Mouse (Mus musculus): ENCODE data around the gene Mtg1.
"Not testable (repeated sequence)": the region's sequence is repeated elsewhere in the genome, so short reads cannot be mapped to it uniquely, and the experiment has no call there.

The Mtg1 gene

DNA sequence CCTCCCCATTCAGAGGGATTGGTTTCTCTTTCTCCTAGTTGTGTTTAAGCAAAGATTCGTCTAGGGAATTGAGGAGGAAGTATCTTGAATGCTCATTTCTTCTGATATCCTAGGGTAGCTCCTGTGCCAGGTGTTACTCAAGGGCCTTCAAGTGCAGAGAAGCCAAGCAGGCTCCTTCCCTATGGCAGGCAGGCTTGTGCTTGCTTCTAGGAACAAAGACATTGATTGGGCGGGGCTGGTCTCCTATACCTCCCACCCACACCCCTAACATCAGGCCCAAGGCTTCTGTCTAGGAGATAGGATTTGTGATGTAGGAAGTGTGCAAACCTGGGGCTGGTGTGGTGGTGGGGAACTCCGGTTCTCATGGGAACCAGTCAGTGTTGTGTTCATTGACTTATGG lies 10.4 kb upstream of the Mtg1 start:
- no peak for DNase-seq (ENCODE audit: low read depth, low spot score)

DNA sequence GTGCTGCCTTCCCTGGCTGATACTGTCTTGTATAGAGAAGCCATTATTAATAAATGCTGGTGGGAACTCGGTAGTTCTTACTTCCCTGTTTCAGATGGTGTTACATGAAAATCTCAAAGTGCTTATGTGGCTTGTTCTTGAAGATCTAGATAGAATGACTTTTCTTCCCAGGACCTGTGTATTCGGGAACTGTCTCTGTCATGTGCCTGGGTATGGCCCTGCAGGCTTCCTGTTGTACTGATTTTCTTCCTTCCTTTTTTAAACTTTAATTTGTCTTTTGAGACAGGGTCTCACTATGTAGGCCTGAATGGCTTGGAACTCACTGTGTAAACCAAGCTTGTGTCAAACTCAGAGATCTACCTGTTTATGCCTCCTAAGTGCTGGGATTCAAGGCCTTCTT lies 9.5 kb upstream of the Mtg1 start:
- no peak for DNase-seq (ENCODE audit: low read depth, low spot score)

DNA sequence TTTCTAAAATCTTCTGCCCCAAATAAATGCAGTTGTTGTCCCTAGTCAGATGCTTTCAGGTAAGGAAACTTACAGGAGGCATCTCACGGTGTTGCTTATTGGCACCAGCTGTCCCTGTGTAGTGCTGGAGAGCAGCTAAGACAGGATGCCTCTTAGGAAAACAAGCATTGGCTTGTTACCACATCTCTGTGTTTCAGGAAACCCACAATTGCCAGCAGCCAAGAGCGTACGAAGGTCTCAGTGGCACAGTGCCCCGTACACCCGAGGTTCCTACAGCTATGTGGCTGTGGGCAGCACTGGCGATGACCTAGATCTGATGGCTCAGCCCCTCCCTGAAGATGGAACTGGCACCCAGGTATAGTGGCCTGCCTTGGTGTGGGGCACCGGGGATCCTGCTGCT lies 5.2 kb upstream of the Mtg1 start:
- DNase-seq (ENCODE audit: low read depth, low spot score) = not testable (repeated sequence)

DNA sequence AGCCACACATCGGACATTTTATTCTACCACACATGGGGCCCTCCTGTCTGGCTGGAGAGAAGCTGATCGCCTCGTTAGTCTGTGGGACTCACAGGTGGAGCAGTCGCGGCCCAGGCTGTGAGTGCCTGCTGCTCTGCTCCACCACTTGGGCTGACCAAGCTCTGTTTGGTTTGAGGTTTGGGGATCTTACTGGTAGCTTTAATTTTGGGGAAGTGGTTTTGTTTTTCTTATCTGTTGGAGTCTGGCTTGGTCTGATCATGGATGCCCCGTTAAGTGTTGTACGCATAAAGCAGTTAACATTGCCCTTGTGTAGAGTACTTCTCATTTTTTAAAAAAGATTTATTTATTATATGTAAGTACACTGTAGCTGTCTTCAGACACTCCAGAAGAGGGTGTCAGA lies 3.3 kb upstream of the Mtg1 start:
- DNase-seq (ENCODE audit: low read depth, low spot score) = not testable (repeated sequence)

DNA sequence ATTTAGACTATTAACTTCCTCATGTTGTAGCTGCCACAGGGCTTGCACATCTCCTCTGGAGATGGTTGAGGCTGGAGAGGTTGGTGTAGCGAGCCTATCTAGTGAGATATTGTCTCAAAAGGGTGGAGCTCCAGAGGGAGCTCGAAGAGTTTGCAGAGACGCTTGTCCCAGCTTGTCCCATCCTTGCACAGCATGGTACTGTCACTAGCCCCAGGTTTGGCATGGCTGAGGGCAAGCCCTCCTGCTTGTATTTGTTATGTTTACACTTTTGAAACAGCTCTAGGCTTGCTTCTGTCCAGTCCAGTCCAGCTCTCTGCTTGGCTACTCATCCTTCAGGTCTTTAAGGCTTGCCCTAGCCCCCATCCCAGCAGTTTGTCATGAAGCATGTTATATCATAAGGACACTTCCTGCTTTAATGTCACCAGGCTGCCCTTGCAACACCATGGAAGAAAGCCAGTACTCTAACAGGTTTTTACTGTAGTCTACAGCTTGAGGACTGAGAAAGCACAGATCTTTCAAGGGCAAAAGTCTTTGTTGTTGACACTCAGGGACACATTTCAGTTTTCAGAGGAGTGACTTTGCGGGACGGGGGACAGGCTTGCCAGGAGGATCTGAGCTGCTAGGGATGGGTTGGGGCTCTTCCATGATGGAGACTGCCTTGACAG lies 2.1 kb upstream of the Mtg1 start:
- DNase-seq (ENCODE audit: low read depth, low spot score) = no peak

DNA sequence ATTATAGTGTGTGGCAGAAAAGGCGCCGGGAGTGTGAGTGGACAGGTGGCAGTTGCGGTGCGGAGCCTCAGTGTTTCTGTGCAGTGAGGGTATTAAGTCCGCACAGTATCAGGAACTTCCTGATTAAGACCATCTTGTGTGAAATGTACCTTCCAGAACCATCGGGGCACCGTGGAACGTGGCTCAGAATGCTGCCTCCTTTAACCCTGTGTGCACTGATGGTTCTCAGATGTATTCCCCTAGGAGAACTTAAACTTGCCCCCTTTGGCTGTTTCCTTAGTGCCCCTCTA lies 602 bp downstream of the Mtg1 start:
- DNase-seq (ENCODE audit: low read depth, low spot score) = no peak

DNA sequence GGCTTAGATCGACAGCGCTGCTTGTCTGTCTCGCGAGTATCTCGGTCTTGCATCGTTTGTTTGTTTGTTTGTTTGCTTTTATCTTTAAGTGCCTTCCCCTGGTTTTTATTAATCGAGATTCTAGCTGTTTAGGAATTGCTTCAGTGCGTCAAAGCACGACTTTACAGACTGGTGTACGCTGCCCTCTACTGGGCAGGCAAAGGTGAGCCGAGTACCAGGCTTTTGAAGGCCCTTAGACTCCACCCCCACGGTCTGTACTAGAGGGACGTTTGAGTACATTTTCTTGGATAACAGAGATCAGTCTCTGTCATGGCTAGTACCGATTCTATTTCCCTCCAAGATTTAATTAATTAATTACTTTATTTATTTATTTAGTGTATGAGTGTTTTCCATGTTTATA lies 4.0 kb downstream of the Mtg1 start:
- peak; percentile 87 for DNase-seq (ENCODE audit: low read depth, low spot score)

DNA sequence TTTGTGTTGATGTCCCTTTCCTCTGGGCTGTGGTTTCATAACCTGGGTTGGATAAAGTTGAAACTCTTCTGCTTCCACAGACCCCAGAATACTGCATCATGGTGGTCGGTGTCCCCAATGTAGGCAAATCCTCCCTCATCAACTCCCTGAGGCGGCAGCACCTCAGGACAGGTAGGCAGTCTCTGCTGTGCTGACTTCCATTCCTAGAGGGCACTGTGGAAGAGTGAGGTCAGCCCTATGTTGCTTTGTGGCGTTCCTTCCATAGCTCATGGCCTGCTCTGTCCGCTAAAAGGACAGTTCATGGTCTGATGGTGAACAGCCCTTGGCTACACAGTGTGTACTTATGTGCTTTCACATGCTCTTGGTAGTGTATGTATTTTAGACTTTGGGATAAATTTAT lies 7.2 kb downstream of the Mtg1 start:
- no peak for DNase-seq (ENCODE audit: low read depth, low spot score)

DNA sequence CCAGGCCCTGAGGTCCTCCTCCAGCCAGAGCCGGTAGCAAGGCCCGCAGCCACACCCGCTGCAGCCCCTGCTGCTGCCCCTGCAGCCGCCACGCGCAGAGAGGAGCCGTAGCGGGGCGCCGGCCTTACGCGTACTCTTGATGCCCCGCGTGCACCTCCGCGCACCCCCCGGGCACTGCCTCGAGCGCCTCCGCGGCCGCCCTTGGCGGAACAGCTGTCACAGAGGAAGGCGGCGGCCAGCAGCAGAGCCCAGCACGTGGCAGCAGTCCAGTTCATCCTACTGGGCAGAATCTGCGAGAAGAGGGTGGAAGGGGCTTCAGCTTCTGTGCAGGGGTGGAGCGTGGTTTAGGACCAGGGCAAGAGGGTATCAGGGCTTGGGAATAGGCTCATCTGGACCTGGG lies 16.0 kb downstream of the Mtg1 start:
- DNase-seq (ENCODE audit: low read depth, low spot score) = no peak

DNA sequence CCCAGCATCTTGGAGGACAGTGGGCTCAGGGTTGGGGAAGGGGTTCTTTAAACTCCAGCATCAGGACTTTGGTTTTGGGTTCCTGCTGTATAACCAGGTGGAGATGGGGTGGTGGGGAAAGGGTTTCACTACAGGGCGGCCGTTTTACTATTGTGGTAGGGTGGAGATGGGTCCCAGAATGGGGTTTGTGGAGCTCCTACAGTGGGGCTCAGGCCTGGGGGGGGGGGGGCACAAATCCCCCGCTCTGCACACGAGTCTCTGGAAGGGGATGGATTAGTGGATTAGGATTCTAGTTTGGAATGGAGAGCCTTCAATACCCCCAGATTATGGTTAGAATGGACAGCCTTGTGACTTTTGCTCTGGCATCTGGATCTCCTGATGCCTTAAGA lies 16.5 kb downstream of the Mtg1 start:
- DNase-seq (ENCODE audit: low read depth, low spot score) = no peak

DNA sequence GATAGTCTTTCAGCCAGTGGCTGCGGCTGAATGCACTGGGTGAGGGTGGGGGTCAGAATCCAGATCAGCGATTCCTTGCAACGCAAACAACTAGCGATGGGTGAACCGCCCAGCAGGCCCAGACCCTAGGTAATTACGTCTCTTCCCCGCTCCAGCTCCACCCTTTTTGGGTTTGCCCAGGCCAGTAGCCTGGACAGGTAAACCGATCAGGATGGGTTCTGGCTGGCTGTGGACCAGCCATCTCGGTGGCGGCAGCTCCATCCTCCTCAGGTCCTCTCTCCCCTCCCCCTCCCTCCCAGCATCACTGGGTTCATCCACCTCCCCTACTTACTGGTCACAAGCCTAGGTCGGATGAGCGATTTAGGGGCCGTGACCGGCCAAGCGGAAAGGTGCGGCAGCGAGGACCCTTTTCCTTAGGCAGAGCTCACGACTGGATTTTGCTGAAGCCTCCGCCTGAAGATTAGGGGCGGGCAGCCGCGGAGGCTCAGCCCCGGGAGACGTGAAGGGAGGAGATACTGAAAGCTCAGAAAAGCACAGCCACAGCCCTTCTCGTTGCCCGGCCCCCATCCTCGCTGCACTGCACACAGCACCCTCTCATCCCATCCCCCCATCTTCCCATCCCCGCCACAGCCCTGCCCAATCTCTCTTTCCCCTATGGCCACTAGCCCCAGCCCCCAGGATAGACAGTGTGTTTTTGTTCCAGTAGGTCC lies 17.0 kb downstream of the Mtg1 start, which contains the start of gene Sprn:
Gene Sprn (minus strand): TSS at position 660 of the 710 bp plus-strand sequence.
- DNase-seq (ENCODE audit: low read depth, low spot score) = no peak

DNA sequence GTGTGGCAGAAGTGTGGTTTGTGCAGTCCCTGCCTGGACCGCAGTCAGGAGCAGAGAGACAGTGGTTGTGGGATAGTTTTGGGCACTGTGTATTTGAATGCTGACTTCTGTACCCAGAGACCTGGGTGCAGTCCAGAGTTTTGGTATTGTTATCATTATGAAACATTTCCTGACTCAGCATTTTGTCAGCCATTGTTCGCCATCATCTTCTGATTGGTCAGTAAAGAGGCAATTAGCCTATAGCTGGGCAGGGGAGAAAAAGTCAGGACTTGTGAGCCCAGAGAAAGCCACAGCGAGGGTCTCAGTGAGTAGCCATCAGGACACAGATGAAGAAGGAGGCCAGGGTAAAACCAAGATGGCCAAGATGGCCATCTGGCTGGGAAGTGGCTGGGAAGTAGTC lies 23.0 kb downstream of the Mtg1 start:
- DNase-seq (ENCODE audit: low read depth, low spot score) = no peak

DNA sequence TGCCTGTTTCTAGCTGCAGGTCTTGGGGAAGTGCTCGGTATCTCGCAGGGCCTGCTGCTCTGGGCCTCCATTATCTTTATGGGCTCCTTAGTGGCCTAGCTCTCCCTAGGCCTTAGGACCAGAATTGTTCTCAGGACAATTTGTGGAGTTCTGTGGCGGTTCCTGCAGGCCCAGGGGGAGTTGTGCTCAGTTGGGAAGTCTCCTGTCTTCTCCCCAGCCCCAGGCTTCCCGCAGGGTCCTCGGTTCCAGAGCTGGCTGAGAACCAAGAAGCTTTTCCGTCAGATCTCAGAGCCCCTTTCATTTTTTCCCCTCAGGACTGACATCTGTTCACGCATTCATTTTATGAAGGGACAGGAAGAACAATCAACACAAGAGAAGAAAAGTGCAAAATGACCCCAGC lies 27.3 kb downstream of the Mtg1 start, which contains the start of gene Olfr522:
Gene Olfr522 (minus strand): TSS at position 101 of the 400 bp plus-strand sequence.
- no peak for DNase-seq (ENCODE audit: low read depth, low spot score)

DNA sequence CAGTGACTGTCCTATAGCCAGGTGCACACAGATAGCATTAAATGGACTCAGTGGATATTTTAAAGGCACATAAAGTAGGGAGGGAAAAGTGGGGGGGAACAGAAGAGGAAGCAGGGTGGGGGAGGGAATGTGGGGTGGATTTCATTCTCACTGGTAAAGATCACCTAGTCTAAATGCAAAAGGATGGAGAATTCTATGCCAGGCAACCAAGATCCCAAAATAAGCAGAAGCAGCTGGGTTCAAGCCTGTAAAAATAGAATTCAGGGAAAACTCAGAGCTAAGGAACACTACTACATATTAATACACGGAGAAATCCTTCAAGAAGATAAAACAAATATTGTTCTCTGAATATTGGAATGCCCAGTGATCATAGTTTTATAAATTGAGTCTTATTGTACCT lies 30.6 kb downstream of the Mtg1 start:
- no peak for DNase-seq (ENCODE audit: low read depth, low spot score)

DNA sequence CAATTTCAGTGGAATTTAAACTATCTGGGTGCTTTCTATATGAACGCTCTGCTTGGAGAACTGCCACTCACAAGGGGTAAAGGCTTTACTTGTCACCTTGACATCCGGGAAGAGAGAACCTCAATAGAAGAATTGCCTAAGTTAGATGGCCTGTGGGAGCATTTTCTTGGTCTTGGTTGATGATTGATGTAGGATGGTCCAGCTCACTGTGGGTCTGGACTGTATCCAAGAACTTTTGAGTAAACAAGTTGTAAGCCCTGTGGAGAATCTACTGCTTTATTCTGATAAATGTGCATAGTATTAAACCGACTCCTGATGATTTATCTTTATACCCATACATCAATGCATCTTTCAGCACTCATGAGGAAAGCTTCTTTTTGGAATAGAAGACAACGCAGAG lies 32.0 kb downstream of the Mtg1 start:
- DNase-seq (ENCODE audit: low read depth, low spot score) = no peak

DNA sequence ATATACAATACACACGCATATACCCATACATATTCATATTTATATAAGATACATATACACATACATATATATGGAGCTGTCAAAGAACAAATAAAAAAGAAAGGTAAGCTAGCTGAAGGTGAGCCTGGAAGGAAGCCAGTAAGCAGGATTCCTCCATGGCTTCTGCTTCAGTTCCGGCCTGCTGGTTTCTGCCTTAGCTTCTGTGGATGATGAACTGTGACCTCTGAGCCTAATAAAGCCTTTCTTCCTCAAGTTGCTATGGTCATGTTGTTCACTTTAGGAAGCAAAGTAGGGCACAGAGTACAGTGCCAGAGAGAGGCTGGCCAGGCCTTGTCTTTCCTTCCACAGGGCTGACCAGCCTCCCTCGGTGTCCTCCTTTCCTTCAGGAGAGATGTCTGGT lies 33.5 kb downstream of the Mtg1 start:
- DNase-seq (ENCODE audit: low read depth, low spot score) = no peak

DNA sequence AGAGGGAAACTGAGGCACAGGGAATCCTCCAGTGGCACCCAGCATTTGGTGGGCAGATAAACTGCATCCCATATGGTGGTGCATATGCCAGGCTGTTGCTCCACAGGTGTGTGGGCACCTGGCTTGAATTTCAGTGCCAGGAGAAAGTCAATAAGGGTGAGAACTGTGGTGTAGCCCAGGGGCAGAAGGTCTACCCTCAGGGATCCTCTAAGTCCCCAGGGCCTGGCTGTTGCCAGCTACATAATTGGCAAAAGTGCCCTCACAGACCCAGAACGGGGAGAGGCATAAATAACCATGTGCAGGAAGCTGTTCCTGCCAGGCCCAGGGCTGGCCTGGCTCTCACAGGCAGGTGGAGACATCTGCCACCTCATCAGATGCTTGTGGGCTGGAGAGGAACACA lies 35.6 kb downstream of the Mtg1 start, which contains the start of gene Olfr523:
Gene Olfr523 (plus strand): TSS at position 282 of the 400 bp plus-strand sequence.
- DNase-seq (ENCODE audit: low read depth, low spot score) = no peak

DNA sequence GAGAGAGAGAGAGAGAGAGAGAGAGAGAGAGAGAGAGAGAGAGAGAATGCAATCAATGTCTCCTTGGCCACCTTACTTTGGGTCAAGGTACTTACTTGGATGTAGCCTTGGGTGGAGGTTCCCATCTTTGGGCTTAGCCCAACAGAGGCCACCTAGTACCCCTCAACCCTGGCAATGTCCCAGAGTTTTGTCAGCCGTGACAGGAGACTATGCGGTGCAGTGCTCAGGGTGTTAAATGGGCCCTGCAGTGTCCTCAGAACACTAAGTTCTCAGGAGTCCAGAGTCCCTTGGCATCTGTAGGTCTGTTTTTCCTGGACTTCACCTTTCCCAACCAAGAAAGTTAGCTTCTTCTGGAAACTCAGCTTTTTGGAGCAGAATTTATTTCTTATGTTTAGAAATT lies 41.8 kb downstream of the Mtg1 start:
- DNase-seq (ENCODE audit: low read depth, low spot score) = no peak

DNA sequence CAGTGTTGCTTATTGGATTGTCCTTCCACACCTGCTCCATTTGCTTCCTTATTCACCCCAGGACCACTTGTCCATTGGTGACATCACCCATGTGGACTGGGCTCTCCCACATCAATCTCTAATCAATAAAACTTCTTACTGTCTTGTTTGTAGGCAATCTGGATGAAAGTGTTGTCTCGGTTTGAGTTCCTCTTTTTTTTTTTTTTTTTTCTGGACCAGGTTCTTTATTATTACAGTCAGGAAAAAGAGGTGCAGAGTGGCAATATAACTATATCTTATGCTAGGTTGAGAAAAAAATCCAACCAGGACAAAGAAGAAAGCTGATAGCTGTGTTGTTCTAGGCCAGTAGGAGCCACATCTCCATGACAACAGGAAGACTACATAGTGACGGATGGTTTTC lies 43.3 kb downstream of the Mtg1 start:
- no peak for DNase-seq (ENCODE audit: low read depth, low spot score)

DNA sequence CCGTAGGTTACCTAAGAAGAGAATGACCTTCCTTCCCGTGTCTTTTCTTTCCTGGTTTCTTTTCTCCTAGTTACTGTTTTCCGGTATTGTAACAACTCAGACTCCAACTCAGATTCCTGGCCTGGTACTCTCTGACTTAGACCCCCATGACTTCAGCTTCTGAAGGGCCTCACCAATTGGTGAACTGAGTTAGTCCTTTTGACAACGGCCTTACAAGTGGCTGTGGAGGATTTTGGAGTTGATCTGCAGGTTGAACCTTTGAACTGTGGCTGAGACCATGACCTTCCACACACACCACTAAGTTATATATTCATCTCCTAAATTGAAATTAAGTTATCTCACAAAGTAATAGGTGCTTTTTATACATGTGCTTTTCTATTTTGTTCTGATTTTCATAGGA lies 46.8 kb downstream of the Mtg1 start:
- no peak for DNase-seq (ENCODE audit: low read depth, low spot score)

DNA sequence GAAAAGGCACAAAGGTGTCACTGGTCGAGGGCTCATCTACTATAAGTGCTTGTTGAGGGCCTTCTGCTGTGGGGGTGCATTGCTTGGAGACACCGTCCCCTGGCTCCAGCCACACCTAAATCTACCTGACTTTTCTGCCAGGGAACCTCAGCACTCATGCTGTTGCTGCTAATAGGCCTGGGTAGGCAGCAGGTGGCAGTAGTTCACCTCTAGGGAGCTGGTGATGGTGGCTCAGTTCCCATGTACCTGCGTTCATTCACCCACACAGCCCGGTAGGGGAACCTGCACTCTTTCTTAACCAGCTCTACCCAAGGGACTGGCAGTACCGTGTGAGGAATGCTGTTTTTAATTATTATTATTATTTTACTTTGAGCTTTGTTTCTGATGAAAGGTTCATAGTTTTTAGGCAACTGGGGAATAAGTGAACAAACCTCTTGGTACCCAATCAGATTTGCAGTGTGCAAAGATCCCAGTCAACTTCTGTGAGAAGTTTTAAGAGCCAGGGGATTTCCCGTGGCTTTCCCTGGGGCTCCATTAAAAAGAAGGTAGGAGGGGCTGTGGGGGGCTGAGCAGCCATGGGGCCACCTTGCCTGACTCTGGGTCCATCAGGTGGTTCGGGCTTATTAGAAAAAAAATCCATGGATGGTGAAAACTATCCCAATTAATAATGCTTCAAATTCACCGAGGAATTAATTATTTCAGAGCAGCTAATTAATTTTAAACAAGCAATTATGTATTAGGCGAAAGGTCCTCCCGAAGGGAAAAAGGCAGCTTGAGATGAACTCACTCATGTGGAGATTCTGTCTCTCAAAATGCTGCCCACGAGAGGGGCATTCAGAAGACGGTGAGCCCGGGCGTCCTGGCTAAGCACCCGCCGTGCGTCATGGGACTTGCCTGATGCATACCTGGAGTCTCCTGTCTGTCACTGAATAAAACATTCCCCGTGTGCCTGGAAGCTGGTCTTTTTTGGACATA lies 49.6 kb downstream of the Mtg1 start:
- DNase-seq (ENCODE audit: low read depth, low spot score) = peak; percentile 73

DNA sequence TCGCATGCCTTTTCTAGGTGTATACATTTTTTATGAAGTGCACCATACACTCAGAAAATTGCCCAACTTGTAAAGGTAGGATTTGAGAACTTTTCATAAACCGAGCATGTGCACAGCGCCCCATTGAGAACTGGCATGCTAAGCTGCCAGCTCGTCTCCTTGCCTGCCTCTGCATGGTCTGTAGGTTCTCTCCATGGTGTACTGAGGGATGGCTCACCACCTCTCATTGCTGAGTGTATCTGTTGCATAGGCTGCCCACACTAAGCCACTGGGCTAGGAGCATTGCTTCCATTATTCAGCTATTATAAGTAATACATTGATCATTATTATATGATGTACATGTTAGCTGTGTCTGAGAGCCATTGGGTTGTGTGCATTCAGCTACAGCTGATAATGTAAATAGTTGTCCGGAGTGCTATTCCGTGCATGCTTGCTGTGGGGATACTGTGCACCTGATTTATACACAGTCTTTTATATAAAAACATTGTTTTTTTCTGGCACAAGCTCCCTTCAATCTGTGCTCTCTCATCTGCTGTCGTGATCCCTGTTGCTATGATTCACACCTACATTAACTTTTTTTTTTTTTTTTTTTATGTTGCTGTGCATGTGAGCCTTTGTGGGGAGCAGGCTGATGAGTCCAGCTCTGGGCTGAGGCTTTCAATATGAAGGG lies 50.5 kb downstream of the Mtg1 start:
- no peak for DNase-seq (ENCODE audit: low read depth, low spot score)
